Mouse (Mus musculus) cerebellum, adult 11-12 months (tissue): ENCODE results near the gene Ntan1.
"Not testable (repeated sequence)": the region's sequence is repeated elsewhere in the genome, so short reads cannot be mapped to it uniquely, and the experiment has no call there.

Experiments used
- DNase-seq: peaks from one replicate; pipeline ENCODE4 v3.0.0; 2022

The Ntan1 gene

DNA sequence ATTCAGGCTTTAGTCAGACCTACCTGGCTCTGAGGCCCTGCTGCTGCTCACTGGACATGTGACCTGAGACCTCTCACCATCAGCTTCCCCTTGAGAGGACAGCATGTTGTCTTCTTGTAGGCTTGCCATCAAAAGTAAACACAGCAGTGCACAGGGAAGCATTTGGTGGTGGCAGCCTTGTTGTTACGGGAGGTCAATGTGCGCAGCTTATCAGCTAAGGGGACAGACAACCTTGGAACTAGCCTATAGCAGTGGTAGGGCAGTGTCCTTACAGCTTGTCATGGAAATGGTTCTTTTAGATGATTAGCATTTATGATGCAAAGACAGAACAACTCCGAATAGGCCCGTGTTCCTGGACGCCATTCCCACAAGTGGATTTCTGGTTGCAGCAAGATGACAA, 15.7 kb downstream of the Ntan1 start:
- DNase-seq: no peak

DNA sequence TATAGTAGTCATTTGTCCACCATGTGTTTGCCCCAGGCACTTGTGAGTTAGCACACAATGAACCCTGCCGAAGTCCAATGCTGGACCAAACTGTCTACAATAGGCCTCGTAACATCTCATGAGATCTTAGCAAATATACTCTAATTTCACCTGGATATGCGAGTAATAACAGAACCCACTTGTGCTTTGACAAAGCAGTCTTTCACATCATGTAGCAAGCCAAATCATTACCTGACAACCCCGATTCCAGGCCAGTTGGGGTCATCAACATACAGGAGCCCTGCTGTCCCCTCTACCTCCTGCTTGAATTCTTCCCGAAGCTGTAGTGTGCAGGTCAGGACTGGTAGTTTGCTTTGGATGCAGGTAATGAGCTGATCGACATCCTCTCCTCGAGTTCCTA, 21.4 kb downstream of the Ntan1 start:
- no peak for DNase-seq

DNA sequence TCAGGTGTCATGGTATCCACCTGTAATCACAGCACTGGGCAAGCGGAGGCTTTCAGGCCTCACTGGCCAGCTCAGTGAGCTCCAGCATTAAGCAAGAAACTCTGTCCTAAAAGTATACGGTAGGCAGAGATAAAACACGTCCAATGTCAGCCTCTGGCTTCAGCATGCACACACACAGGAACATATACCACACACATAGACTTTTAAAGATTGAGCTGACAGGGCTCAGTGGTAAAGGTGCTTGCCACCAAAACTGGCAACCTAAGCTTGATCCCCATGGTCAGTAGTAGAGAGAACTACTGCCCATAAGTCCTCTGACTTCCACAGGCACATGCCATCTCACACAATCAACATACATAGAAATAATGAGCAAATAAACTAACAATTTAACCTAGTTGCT, 22.3 kb downstream of the Ntan1 start:
- no peak for DNase-seq

DNA sequence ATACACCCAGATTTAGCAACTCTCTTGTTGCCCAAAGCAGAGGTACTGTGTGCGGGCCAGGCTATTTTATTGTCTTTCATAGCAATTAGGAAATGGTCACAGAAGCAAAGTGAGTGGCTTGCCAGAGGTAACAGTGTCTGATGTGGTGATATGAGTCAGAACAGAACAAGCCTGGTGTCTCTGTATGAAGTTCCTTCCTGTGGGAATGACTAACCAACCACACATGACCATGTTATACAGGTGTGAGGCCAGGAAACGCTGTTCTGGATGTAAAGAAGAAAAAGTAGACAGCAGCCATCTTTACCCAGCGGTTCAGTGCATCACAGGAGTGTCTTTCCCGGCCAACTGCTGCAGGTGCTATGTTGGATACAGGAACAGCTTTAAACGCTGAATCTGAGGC, 26.4 kb downstream of the Ntan1 start:
- no peak for DNase-seq

- DNase-seq: no peak
Observed at GRCm38 (mm10) chr16:13846675-13847074, 28.0 kb downstream of the Ntan1 start.

GRCm38 (mm10) chr16:13848310-13848709, 29.7 kb downstream of the Ntan1 start:
- DNase-seq: no peak

DNA sequence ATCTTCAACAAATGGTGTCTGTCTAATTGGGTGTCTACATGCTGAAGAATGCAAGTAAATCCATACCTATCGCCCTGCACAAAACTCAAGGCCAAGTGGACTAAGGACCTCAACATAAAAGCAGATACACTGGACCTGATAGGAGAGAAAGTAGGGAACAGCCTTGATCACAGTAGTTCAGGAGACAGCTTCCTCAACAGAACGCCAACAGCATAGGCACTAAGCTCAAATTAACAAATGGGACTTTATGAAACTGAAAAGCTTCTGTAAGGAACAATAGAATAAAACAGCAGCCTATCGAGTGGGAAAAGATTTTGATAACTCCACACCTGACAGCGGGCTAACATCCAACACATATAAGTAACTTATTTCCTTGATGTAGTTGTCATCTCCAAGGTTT, 32.8 kb downstream of the Ntan1 start:
- no peak for DNase-seq

DNA sequence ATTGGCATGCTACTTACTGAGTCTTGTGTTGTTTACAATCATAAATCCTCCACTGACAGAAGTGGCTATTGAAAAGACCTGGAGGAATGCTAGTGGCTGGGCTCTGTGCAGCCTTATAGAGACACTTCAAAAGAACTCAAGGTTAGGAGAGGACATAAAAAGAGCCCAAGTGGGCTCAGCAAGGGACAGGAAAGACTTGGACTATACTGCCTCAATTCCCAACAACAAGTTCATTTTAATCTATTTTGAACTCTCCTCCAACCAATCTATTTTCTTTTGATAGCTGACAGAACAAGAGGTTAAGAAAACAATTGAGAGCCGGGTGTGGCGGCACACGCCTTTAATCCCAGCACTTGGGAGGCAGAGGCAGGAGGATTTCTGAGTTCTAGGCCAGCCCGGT, 35.2 kb downstream of the Ntan1 start:
- DNase-seq: no peak

GRCm38 (mm10) chr16:13866076-13866475, 47.4 kb downstream of the Ntan1 start:
- no peak for DNase-seq

DNA sequence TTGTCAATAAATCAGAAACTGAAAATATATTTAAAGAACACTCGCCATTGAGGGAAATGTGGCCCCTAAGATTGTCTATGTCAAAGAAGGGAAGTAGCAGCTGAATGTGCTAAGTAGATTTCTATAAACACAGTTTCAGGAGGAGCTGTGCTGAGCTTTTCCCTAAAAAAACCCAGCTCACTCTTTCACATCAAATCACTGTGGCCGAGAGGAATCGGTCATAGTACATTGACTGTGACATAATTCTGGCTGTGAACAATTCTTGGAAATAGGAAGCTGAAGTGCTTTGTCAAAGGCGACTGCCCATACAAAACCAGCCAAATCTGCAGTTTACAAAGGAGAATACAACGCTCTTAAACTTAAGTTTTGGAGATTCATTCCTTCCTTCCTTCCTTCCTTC, 48.0 kb downstream of the Ntan1 start:
- DNase-seq: no peak

GRCm38 (mm10) chr16:13867406-13867805, 48.8 kb downstream of the Ntan1 start:
- not testable (repeated sequence) for DNase-seq

GRCm38 (mm10) chr16:13867910-13868514, 49.4 kb downstream of the Ntan1 start:
- DNase-seq: no peak

DNA sequence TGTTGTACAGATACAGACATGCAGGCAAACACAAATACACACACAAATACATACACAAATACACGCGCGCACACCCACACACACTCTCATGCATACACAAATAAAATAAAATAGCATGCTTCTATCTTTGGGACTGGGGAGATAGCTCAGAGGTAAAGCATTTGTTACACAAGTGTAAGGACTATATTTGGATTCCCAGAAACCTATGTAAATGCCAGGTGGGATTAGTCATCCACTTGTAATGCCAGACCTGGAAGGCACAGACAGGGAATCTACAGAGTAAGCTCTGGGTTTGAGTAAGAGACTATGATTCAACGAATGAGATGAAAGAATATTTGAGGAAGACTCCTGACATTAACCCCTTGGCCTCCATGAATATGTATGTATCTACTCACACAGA, 56.8 kb downstream of the Ntan1 start:
- no peak for DNase-seq

- DNase-seq: no peak
Observed at GRCm38 (mm10) chr16:13883094-13883774, 64.6 kb downstream of the Ntan1 start.
